Mouse (Mus musculus) inflammation-experienced regulatory T-cells (primary cell): ENCODE data around the gene Tceal5. TPM values are rescaled to one million over a fixed set of nuclear protein-coding genes. Genes with fewer than 3 reads are reported as not detected.

Experiments
- polyA plus RNA-seq, 2 experiments: library from polyadenylated mRNA; unstranded; fragments of 100-300 nt; shearing (Covaris generic); gene quantifications; one replicate each; pipeline ENCODE4 v1.2.1; 2017

Tceal5 gene
- polyA plus RNA-seq = under 1 TPM; 0.39 to 0.48 TPM

DNA sequence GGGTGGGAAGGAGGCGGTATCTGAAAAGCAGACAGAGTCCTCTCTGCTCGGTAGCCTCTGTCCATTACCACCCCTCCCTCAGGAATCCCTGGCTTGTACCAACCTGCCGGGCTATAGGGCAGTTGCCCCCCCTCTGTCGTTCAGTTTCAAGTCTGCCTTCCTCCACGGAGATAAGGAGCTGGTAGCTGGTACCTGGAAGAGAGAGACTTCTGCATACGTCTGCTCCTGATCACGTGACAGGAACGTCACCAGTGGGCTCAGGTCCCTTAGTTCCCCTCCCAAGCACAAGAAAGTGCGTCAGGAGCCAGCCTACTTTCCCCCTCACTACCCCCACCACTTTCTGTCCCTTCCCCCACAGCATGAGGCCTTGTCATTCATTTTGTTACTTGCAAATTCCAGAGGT is at the start of gene Tceal5:
Tceal5 (minus strand) TSS at position 213 of the 403 bp plus-strand sequence.

GRCm38 (mm10) chrX:136244574-136245229 is 41.0 kb upstream of the Tceal5 start, which contains the start of gene Tceal9:
Gene Tceal9, plus strand, starts transcription at chrX:136245079.

GRCm38 (mm10) chrX:136214729-136215677 is 11.3 kb upstream of the Tceal5 start, which contains the start of the genes Tceal7 and Bex1:
Gene Tceal7, plus strand, starts transcription at chrX:136214779.
Gene Bex1, minus strand, starts transcription at chrX:136215513.

DNA sequence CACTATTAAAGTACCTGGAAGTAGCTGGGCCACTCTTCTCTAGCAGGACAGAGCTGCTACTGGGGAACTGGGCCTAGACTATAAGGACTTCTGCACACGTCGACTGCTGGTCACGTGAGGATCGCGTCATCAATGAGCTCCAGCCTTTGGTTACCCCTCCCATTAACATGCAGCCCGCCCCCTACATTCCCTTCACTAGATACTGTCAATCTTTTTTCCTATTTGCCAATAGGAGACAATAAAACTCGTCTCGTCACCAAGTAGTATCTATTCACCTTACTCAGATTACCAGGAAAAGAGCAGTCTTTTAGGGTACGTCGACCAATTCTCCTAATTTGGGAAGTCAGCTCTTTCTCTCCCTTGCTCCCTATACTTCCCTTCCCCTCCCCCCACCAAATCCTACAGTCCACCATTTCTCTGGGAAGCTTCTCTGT is 31.5 kb downstream of the Tceal5 start, which contains the start of gene Tceal8:
Tceal8 (minus strand) TSS at position 225 of the 434 bp plus-strand sequence.

Other genes starting within 250 kb of the Tceal5 start
- 10 to 100 TPM in 1 of 2 experiments, 1 to 10 TPM in 1; 9.7 to 10.9 TPM for gene Arxes2, start 210.1 kb downstream of the Tceal5 start, polyA plus RNA-seq
- under 1 TPM in 1 of 2 experiments, not detected in 1; 0.36 TPM for gene Arxes1, start 170.5 kb downstream of the Tceal5 start, polyA plus RNA-seq
- gene Bex2, start 135.6 kb downstream of the Tceal5 start, polyA plus RNA-seq = 1 to 10 TPM; 1.7 to 5.2 TPM
- not detected for gene Nxf3, start 118.6 kb downstream of the Tceal5 start, polyA plus RNA-seq
- under 1 TPM in 1 of 2 experiments, not detected in 1; 0.49 TPM for gene Bex4, start 64.9 kb downstream of the Tceal5 start, polyA plus RNA-seq
- 1 to 10 TPM in 1 of 2 experiments, under 1 TPM in 1; 0.45 to 1.3 TPM for gene Tceal8, start 31.5 kb downstream of the Tceal5 start, polyA plus RNA-seq
- gene Tceal7, start 10.9 kb upstream of the Tceal5 start, polyA plus RNA-seq = not detected
- under 1 TPM; 0.31 to 0.83 TPM for gene Bex1, start 11.6 kb upstream of the Tceal5 start, polyA plus RNA-seq
- gene Tceal9, start 41.2 kb upstream of the Tceal5 start, polyA plus RNA-seq = 10 to 100 TPM; 29.8 to 45.6 TPM
- 10 to 100 TPM; 82.4 to 89.9 TPM for gene Bex3, start 66.4 kb upstream of the Tceal5 start, polyA plus RNA-seq